Mouse (Mus musculus): ENCODE results near the gene Cep72.

- TF ChIP-seq POLR2A (IDR thresholded peaks at IDR 0.05; ENCODE audit: extremely low read depth, insufficient read depth, low read length): no peak
- TF ChIP-seq CTCF (IDR thresholded peaks at IDR 0.05; ENCODE audit: extremely low read depth, insufficient read depth, low read length): no peak
Measured at GRCm38 (mm10) chr13:74061613-74062377, at the start of gene Cep72.

Measured in cortical plate, adult 2 months (tissue).